Comparison of ENCODE assay signal across 8 mouse cellular contexts in the genomic region with DNA sequence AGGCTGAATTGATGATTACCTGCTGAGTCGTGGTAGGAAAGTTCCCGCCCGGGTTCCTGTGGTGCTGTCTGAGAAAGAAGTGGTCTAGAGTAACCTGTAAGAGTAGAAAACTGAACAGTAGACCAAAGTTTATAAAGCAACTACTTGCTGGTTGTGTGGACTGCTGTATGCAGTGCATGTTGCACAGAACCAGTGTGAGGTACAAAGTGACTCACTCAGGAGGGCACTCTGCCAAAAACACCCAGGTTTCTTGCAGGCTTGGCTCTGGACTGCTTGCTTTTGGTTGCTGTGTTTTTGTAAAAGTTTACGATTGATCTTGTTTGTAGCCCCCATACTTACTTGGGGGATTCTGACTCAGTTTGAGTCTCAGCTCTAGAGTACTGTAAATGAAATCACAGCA. TPM values are rescaled to one million over a fixed set of nuclear protein-coding genes. Genes with fewer than 3 reads are reported as not detected.
DNase-seq lines count a peak whose midpoint lies in the region; ATAC-seq lines count a peak whose summit lies in the region.

No protein-coding gene starts in this region.

- no peaks in the 10 kb centered on the region for H3K4me1 ChIP-seq in liver, embryonic 15.5 days (replicated peaks)
- H3K4me1 ChIP-seq in liver, embryonic 11.5 days (replicated peaks; ENCODE audit: control insufficient read depth, insufficient read depth, low read length), result no peaks in the 10 kb centered on the region
- peaks cover 9% of the 10 kb centered on the region for H3K4me1 ChIP-seq in heart, embryonic 16.5 days (ENCODE audit: control insufficient read depth, insufficient read depth, low read length)
- peaks cover 5% of the 10 kb centered on the region for H3K4me1 ChIP-seq in stomach, embryonic 16.5 days (ENCODE audit: control insufficient read depth, insufficient read depth, low read length)

- peak; percentile 36; the same call in 1 of the 2 replicates for ATAC-seq in liver, embryonic 15.5 days (ENCODE audit: insufficient read depth)
- ATAC-seq in liver, embryonic 11.5 days (replicated peaks; ENCODE audit: low FRiP score), result no peak
- ATAC-seq in heart, embryonic 16.5 days (replicated peaks; ENCODE audit: extremely low read depth, insufficient read depth, low FRiP score), result peak; percentile 89
- peak; percentile 75; the same call in 1 of the 2 replicates for ATAC-seq in stomach, embryonic 16.5 days (ENCODE audit: insufficient read depth, low FRiP score)

- no peak overlapping the region for H3K9ac ChIP-seq in liver, embryonic 15.5 days
- H3K9ac ChIP-seq in liver, embryonic 11.5 days (ENCODE audit: low read depth, low read length), result no peak overlapping the region
- H3K9ac ChIP-seq in heart, embryonic 16.5 days (ENCODE audit: low read length), result no peak overlapping the region; the same call in 1 of the 2 replicates
- H3K9ac ChIP-seq in stomach, embryonic 16.5 days (ENCODE audit: low read length), result no peak overlapping the region

- H3K9me3 ChIP-seq in liver, embryonic 15.5 days (replicated peaks), result no peaks in the 10 kb centered on the region
- no peaks in the 10 kb centered on the region for H3K9me3 ChIP-seq in liver, embryonic 11.5 days (ENCODE audit: control insufficient read depth, low read length)
- H3K9me3 ChIP-seq in heart, embryonic 16.5 days (replicated peaks; ENCODE audit: control insufficient read depth, low read length), result no peaks in the 10 kb centered on the region
- no peaks in the 10 kb centered on the region for H3K9me3 ChIP-seq in stomach, embryonic 16.5 days (replicated peaks; ENCODE audit: control insufficient read depth, low read length)

- DNase-seq in liver, embryonic 11.5 days (ENCODE audit: low spot score), result no peak
- peak; percentile 81 to 87 for DNase-seq in cerebellum, adult 18-20 months
- peak; percentile 64 to 75 for DNase-seq in kidney, postnatal 4 days
- DNase-seq in lung, postnatal 14 days, result peak; percentile 75
- no peak for DNase-seq in thymus, postnatal 14 days

- peaks cover 14% of the 10 kb centered on the region for H3K36me3 ChIP-seq in liver, embryonic 15.5 days (replicated peaks)
- H3K36me3 ChIP-seq in liver, embryonic 11.5 days (ENCODE audit: control insufficient read depth, insufficient read depth, low read length), result no peaks in the 10 kb centered on the region
- no peaks in the 10 kb centered on the region for H3K36me3 ChIP-seq in heart, embryonic 16.5 days (ENCODE audit: control insufficient read depth, insufficient read depth)
- peaks cover 6% of the 10 kb centered on the region for H3K36me3 ChIP-seq in stomach, embryonic 16.5 days (ENCODE audit: control insufficient read depth, insufficient read depth, low read length)

- no peak overlapping the region for H3K4me3 ChIP-seq in liver, embryonic 15.5 days (replicated peaks)
- H3K4me3 ChIP-seq in liver, embryonic 11.5 days (ENCODE audit: low read depth, low read length), result no peak overlapping the region
- H3K4me3 ChIP-seq in heart, embryonic 16.5 days (ENCODE audit: low read length), result no peak overlapping the region
- H3K4me3 ChIP-seq in stomach, embryonic 16.5 days (replicated peaks; ENCODE audit: low read length), result no peak overlapping the region

- no peak overlapping the region for H3K4me2 ChIP-seq in liver, embryonic 15.5 days
- H3K4me2 ChIP-seq in liver, embryonic 11.5 days, result no peak overlapping the region
- H3K4me2 ChIP-seq in heart, embryonic 16.5 days (ENCODE audit: low read depth, low read length), result no peak overlapping the region
- H3K4me2 ChIP-seq in stomach, embryonic 16.5 days (ENCODE audit: low read depth, low read length), result no peak overlapping the region

- H3K27me3 ChIP-seq in liver, embryonic 15.5 days, result no peaks in the 10 kb centered on the region
- H3K27me3 ChIP-seq in liver, embryonic 11.5 days (replicated peaks; ENCODE audit: control insufficient read depth, insufficient read depth, low read length), result no peaks in the 10 kb centered on the region
- no peaks in the 10 kb centered on the region for H3K27me3 ChIP-seq in heart, embryonic 16.5 days (ENCODE audit: control insufficient read depth, insufficient read depth, low read length)
- no peaks in the 10 kb centered on the region for H3K27me3 ChIP-seq in stomach, embryonic 16.5 days (ENCODE audit: control insufficient read depth, insufficient read depth, low read length)

- 44% methylated on average over 4 of the region's 4 CpGs for WGBS in liver, embryonic 15.5 days (ENCODE audit: insufficient replicate concordance)
- WGBS in liver, embryonic 11.5 days, result 62% methylated on average over 4 of the region's 4 CpGs
- WGBS in heart, embryonic 16.5 days, result 34% methylated on average over 4 of the region's 4 CpGs
- whole genome bisulfite sequencing in stomach, embryonic 16.5 days, result 36% methylated on average over 4 of the region's 4 CpGs

- H3K27ac ChIP-seq in liver, embryonic 15.5 days (replicated peaks), result no peak overlapping the region
- H3K27ac ChIP-seq in liver, embryonic 11.5 days (ENCODE audit: low read depth, low read length), result no peak overlapping the region
- H3K27ac ChIP-seq in heart, embryonic 16.5 days (ENCODE audit: low read length), result peak overlapping the region; percentile 46
- H3K27ac ChIP-seq in stomach, embryonic 16.5 days (ENCODE audit: low read length), result peak overlapping the region; percentile 46; the same call in 1 of the 2 replicates

RNA-seq across cellular contexts. Expression of a gene that starts 15.4 kb away (rescaled TPM):
- 5.8 and 6.6 TPM in 2 replicates for polyA plus RNA-seq in liver, embryonic 15.5 days (2015; fragmentation: Nextera tagmentation; extraction: Ambion mirVana)
- 9.7 TPM in 2 replicates for polyA plus RNA-seq in liver, embryonic 11.5 days (2014; fragmentation: Nextera tagmentation; extraction: Ambion mirVana)
- 37.0 and 38.3 TPM in 2 replicates for polyA plus RNA-seq in heart, embryonic 16.5 days (2015; fragmentation: Nextera tagmentation; extraction: Ambion mirVana)
- polyA plus RNA-seq in stomach, embryonic 16.5 days (2015; fragmentation: Nextera tagmentation; extraction: Ambion mirVana), result 16.8 and 18.3 TPM in 2 replicates

RNA-seq across cellular contexts. Expression of a gene that starts 32.0 kb away (rescaled TPM):
- 216 and 230 TPM in 2 replicates for polyA plus RNA-seq in liver, embryonic 15.5 days (2015; fragmentation: Nextera tagmentation; extraction: Ambion mirVana)
- polyA plus RNA-seq in liver, embryonic 11.5 days (2014; fragmentation: Nextera tagmentation; extraction: Ambion mirVana), result 502 and 537 TPM in 2 replicates
- polyA plus RNA-seq in heart, embryonic 16.5 days (2015; fragmentation: Nextera tagmentation; extraction: Ambion mirVana), result 424 and 489 TPM in 2 replicates
- 456 and 465 TPM in 2 replicates for polyA plus RNA-seq in stomach, embryonic 16.5 days (2015; fragmentation: Nextera tagmentation; extraction: Ambion mirVana)

RNA-seq across cellular contexts. Expression of a gene that starts 46.2 kb away (rescaled TPM):
- 27.7 and 28.9 TPM in 2 replicates for polyA plus RNA-seq in liver, embryonic 15.5 days (2015; fragmentation: Nextera tagmentation; extraction: Ambion mirVana)
- 58.1 and 59.1 TPM in 2 replicates for polyA plus RNA-seq in liver, embryonic 11.5 days (2014; fragmentation: Nextera tagmentation; extraction: Ambion mirVana)
- 51.8 and 52.0 TPM in 2 replicates for polyA plus RNA-seq in heart, embryonic 16.5 days (2015; fragmentation: Nextera tagmentation; extraction: Ambion mirVana)
- polyA plus RNA-seq in stomach, embryonic 16.5 days (2015; fragmentation: Nextera tagmentation; extraction: Ambion mirVana), result 52.9 and 59.7 TPM in 2 replicates

Comparison
In these comparisons a context has a peak if more than half of its experiments do, and no peak if none do; other contexts are left out.
1. H3K27ac ChIP-seq: peak in heart, embryonic 16.5 days (single experiment) and stomach, embryonic 16.5 days (single experiment); none in liver, embryonic 15.5 days (single experiment) and liver, embryonic 11.5 days (single experiment).
2. DNase-seq: peak in cerebellum, adult 18-20 months (2 of 2), kidney, postnatal 4 days (2 of 2) and lung, postnatal 14 days (single experiment); none in liver, embryonic 11.5 days (single experiment) and thymus, postnatal 14 days (single experiment).